Mouse (Mus musculus): ENCODE data around the gene Cers6.

Gene Cers6

DNA sequence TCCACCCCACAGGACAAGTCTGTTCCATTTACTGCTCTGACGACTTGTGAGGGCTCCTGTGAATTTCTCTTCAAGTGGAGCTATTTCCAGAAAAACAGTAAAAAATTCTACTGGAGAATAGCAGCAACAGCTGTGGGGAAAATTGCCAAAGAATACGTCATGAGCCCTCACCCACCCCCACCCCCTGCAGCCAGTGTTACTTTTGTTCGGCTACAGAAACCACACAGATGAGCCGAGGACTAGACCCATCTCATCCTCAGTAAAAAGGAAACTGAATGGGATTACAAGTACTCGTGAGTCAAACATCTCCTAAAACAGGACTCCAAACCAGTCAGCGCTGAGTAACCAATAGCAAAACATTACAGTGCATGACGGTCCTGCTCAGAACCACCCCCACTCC is 248.5 kb downstream of the Cers6 start:
- Histone ChIP-seq H3K4me1 (replicated peaks; ENCODE audit: low read depth, low read length) (peaks cover 8% of the 10 kb centered on the region), H3K36me3 (ENCODE audit: insufficient read depth, low read length) (no peaks in the 10 kb centered on the region), H3K4me3 (replicated peaks; ENCODE audit: low read length) (no peak overlapping the region), H3K9me3 (ENCODE audit: low read length) (no peaks in the 10 kb centered on the region), H3K27me3 (ENCODE audit: insufficient read depth, low read length) (no peaks in the 10 kb centered on the region)
- TF ChIP-seq NANOG (IDR thresholded peaks at IDR 0.05; ENCODE audit: borderline replicate concordance, low read length): no peak
- TF ChIP-seq CTCF (conservative IDR thresholded peaks at IDR 0.05; ENCODE audit: low read length): no peak
- TF ChIP-seq POU5F1 (IDR thresholded peaks at IDR 0.05; ENCODE audit: borderline replicate concordance, low read length): no peak

DNA sequence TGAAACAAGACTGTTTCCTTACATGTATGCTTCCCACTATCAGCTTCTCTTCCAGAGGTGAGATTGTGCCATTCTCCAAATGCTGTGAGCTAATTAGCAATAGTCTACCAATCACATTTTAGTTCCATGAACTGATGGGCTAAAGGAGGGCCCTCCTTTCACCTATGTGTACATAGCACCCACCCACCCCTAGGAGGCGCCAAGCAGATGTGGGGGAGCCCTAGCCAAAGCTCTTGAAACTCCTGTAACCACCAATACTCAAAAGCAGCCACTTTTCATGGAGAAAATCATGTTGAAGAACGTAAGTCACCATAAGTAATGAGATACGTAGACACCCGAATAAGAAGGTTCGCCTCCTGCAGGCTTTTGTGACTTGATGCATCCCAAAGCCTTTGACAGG is 251.4 kb downstream of the Cers6 start:
- Histone ChIP-seq H3K27me3 (ENCODE audit: insufficient read depth, low read length) (no peaks in the 10 kb centered on the region), H3K4me1 (replicated peaks; ENCODE audit: low read depth, low read length) (no peaks in the 10 kb centered on the region), H3K36me3 (ENCODE audit: insufficient read depth, low read length) (no peaks in the 10 kb centered on the region), H3K9me3 (ENCODE audit: low read length) (peaks cover 4% of the 10 kb centered on the region; the same call in 1 of the 2 replicates), H3K4me3 (replicated peaks; ENCODE audit: low read length) (no peak overlapping the region)
- TF ChIP-seq CTCF (conservative IDR thresholded peaks at IDR 0.05; ENCODE audit: low read length) (peak; percentile 55), NANOG (IDR thresholded peaks at IDR 0.05; ENCODE audit: borderline replicate concordance, low read length) (no peak), POU5F1 (IDR thresholded peaks at IDR 0.05; ENCODE audit: borderline replicate concordance, low read length) (no peak)

DNA sequence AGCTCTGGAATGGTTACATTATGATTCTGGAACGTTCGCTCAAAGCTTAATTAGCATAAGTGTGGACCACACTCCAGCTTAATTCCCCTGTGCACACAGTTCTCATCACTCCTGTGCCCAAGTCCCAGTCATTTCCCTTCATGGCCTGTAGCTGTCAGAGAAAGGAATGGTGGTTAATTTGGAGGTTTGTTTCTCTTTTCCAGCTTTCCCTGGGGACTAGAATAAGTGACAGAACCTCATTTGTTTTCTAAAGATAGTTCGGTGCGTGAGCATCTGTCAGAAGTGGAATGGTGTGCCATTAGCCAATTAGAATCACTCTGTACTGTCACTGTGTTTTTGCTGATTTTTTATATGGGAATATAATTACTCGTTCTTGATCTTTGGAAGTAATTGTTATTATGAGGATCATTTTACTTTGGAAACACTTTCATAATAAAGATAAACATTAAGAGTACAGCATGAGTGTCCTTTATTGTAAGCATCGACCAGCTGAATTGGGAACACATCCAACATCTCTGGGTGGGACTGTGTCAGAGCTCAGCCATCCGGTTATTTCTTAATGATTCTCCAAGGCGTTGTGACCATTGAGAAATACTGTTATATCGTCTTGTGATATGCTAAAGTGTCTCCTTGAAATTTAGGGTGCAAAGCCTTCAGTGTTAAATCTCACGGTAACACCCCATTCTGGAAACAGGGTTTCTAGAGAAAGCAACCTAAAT is 252.7 kb downstream of the Cers6 start:
- H3K4me1 ChIP-seq (replicated peaks; ENCODE audit: low read depth, low read length): no peaks in the 10 kb centered on the region
- TF ChIP-seq POU5F1 (IDR thresholded peaks at IDR 0.05; ENCODE audit: borderline replicate concordance, low read length) (no peak), CTCF (conservative IDR thresholded peaks at IDR 0.05; ENCODE audit: low read length) (no peak), NANOG (IDR thresholded peaks at IDR 0.05; ENCODE audit: borderline replicate concordance, low read length) (no peak)
- H3K36me3 ChIP-seq (ENCODE audit: insufficient read depth, low read length): no peaks in the 10 kb centered on the region
- H3K4me3 ChIP-seq (replicated peaks; ENCODE audit: low read length): no peak overlapping the region
- no peaks in the 10 kb centered on the region for H3K27me3 ChIP-seq (ENCODE audit: insufficient read depth, low read length)
- peaks cover 4% of the 10 kb centered on the region; the same call in 1 of the 2 replicates for H3K9me3 ChIP-seq (ENCODE audit: low read length)

DNA sequence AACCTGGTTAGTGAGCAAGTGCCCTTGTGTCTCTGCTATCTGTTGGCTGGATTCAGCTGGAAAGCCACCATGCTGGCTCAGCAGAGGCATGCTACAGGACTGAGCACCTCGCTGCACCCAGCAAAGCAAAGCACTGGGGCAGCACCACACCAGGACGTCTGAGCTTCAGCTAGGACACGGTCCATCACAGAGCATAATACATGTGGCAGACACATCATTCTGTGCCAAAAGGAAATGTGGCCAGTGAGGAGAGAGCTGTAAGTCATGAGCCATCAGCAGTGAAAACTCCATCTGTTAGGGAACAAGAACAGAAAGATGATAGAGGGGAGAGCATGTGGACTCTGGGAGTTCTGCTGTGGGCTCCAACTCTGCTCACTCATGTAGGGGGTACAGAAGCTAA is 254.7 kb downstream of the Cers6 start:
- Histone ChIP-seq H3K36me3 (ENCODE audit: insufficient read depth, low read length) (no peaks in the 10 kb centered on the region), H3K27me3 (ENCODE audit: insufficient read depth, low read length) (no peaks in the 10 kb centered on the region), H3K4me1 (replicated peaks; ENCODE audit: low read depth, low read length) (no peaks in the 10 kb centered on the region), H3K4me3 (replicated peaks; ENCODE audit: low read length) (no peak overlapping the region), H3K9me3 (ENCODE audit: low read length) (peaks cover 4% of the 10 kb centered on the region; the same call in 1 of the 2 replicates)
- TF ChIP-seq POU5F1 (IDR thresholded peaks at IDR 0.05; ENCODE audit: borderline replicate concordance, low read length): no peak
- no peak for TF ChIP-seq NANOG (IDR thresholded peaks at IDR 0.05; ENCODE audit: borderline replicate concordance, low read length)
- no peak for TF ChIP-seq CTCF (conservative IDR thresholded peaks at IDR 0.05; ENCODE audit: low read length)

DNA sequence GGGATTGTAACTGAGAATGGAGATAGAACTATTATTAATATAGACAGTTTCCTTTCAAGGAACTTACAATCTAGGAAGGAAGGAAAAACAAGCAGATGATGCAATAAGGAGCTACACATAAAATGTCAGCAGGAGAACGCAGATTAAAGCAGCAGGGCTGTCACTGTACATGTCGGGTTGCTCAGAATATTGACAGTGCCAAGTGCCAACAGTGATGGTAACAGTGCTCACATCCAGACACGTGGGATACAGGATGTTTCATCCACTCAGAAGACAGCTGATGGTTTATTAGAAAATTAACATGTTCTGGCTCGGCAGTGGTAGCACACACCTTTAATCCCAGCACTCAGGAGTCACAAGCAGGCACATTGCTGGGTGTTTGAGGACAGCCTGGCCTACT is 255.5 kb downstream of the Cers6 start:
- no peaks in the 10 kb centered on the region for H3K36me3 ChIP-seq (ENCODE audit: insufficient read depth, low read length)
- H3K9me3 ChIP-seq (ENCODE audit: low read length): peaks cover 4% of the 10 kb centered on the region; the same call in 1 of the 2 replicates
- no peaks in the 10 kb centered on the region for H3K27me3 ChIP-seq (ENCODE audit: insufficient read depth, low read length)
- no peak for TF ChIP-seq CTCF (conservative IDR thresholded peaks at IDR 0.05; ENCODE audit: low read length)
- TF ChIP-seq POU5F1 (IDR thresholded peaks at IDR 0.05; ENCODE audit: borderline replicate concordance, low read length): no peak
- TF ChIP-seq NANOG (IDR thresholded peaks at IDR 0.05; ENCODE audit: borderline replicate concordance, low read length): no peak
- no peak overlapping the region for H3K4me3 ChIP-seq (replicated peaks; ENCODE audit: low read length)
- no peaks in the 10 kb centered on the region for H3K4me1 ChIP-seq (replicated peaks; ENCODE audit: low read depth, low read length)

DNA sequence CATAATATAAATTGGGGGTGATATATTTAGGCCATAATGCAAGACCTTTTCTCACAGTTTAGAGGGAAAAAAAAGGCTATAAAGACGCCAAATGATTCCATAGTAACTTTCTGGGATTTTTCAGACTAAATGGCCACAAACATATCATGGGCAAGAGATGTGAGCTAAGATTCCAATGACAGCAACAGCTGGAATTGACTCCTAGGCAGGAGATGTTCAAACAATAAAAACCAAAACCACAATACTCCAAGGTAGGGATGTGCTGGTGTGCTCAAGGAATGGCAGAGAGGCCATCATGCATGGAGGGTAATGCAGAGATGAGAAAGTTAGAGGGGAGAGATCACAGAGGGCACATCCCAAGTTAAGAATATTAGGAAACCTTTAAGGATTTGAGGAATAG is 257.8 kb downstream of the Cers6 start:
- H3K36me3 ChIP-seq (ENCODE audit: insufficient read depth, low read length): no peaks in the 10 kb centered on the region
- no peak overlapping the region for H3K4me3 ChIP-seq (replicated peaks; ENCODE audit: low read length)
- no peaks in the 10 kb centered on the region for H3K4me1 ChIP-seq (replicated peaks; ENCODE audit: low read depth, low read length)
- TF ChIP-seq CTCF (conservative IDR thresholded peaks at IDR 0.05; ENCODE audit: low read length) (no peak), POU5F1 (IDR thresholded peaks at IDR 0.05; ENCODE audit: borderline replicate concordance, low read length) (no peak), NANOG (IDR thresholded peaks at IDR 0.05; ENCODE audit: borderline replicate concordance, low read length) (no peak)
- no peaks in the 10 kb centered on the region for H3K27me3 ChIP-seq (ENCODE audit: insufficient read depth, low read length)
- H3K9me3 ChIP-seq (ENCODE audit: low read length): peaks cover 4% of the 10 kb centered on the region; the same call in 1 of the 2 replicates

DNA sequence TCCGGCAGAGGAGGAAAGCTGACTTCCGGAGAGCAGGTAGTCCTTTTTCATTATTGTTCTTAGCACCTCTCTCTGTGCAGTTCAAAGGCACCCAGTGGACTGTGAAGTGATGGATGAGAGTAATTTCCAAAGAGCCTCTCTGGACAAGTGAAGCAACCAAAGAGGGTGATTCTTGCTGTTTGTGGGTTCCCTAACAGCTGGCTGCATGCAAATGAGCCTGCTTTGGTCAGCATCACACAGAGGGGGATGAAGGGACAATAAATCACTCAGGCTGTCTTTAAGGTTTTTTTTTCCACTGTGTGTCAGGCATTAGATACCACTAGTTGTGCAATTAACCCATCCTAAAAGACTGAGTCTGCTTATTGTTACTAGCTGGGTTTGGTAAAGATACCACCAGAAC is 258.5 kb downstream of the Cers6 start:
- H3K4me3 ChIP-seq (replicated peaks; ENCODE audit: low read length): no peak overlapping the region
- TF ChIP-seq NANOG (IDR thresholded peaks at IDR 0.05; ENCODE audit: borderline replicate concordance, low read length) (no peak), CTCF (conservative IDR thresholded peaks at IDR 0.05; ENCODE audit: low read length) (no peak), POU5F1 (IDR thresholded peaks at IDR 0.05; ENCODE audit: borderline replicate concordance, low read length) (no peak)
- no peaks in the 10 kb centered on the region for H3K27me3 ChIP-seq (ENCODE audit: insufficient read depth, low read length)
- H3K36me3 ChIP-seq (ENCODE audit: insufficient read depth, low read length): no peaks in the 10 kb centered on the region
- H3K9me3 ChIP-seq (ENCODE audit: low read length): peaks cover 4% of the 10 kb centered on the region; the same call in 1 of the 2 replicates
- H3K4me1 ChIP-seq (replicated peaks; ENCODE audit: low read depth, low read length): no peaks in the 10 kb centered on the region

DNA sequence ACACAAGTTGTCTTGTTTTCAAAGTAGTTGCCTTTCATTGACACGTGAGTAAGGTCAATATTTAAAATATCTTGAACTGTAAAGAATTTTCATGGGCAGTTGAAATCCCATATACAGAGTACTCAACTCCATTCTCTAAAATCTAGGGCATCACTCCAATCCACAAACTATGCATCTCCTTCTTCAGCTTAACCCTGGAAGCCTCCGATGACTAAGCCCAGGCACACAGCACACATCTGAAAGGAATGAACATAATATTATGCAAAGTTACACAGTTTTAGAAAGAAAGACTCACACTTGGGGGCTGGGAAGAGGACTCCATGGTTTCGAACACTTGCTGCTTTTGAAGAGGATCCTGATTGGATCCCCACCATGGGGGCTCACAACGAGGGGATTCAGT is 260.4 kb downstream of the Cers6 start:
- Histone ChIP-seq H3K4me3 (replicated peaks; ENCODE audit: low read length) (no peak overlapping the region), H3K36me3 (ENCODE audit: insufficient read depth, low read length) (no peaks in the 10 kb centered on the region), H3K9me3 (ENCODE audit: low read length) (no peaks in the 10 kb centered on the region), H3K4me1 (replicated peaks; ENCODE audit: low read depth, low read length) (no peaks in the 10 kb centered on the region), H3K27me3 (ENCODE audit: insufficient read depth, low read length) (no peaks in the 10 kb centered on the region)
- TF ChIP-seq CTCF (conservative IDR thresholded peaks at IDR 0.05; ENCODE audit: low read length) (no peak), NANOG (IDR thresholded peaks at IDR 0.05; ENCODE audit: borderline replicate concordance, low read length) (no peak), POU5F1 (IDR thresholded peaks at IDR 0.05; ENCODE audit: borderline replicate concordance, low read length) (no peak)

Data from E14TG2a.4 (cell line).